Mouse (Mus musculus) embryonic facial prominence, embryonic 14.5 days (tissue): Measurements from ENCODE around the gene Tmem161b. TPM values are rescaled to one million over a fixed set of nuclear protein-coding genes. Genes with fewer than 3 reads are reported as not detected.

Experiments
- ATAC-seq: fragments of 200-750 bp; cut with Nextera tagmentation; 2 replicates; pipeline ENCODE4 v1.8.0; 2017; ENCODE audit warnings: low read depth, moderate number of reproducible peaks, moderate TSS enrichment
- DNase-seq: peaks from one replicate; pipeline ENCODE4 v3.0.0-alpha.2; 2015; ENCODE audit warnings: low spot score
- H3K27ac ChIP-seq: fragments of 300-500 bp; sonication (generic); replicated peaks from 2 replicates; pipeline ENCODE4 v1.5.1; 2014; ENCODE audit warnings: low read depth, mild to moderate bottlenecking, low read length, moderate library complexity
- H3K27me3 ChIP-seq: fragments of 300-500 bp; sonication (generic); replicated peaks from 2 replicates; pipeline ENCODE4 v1.6.1; 2014; ENCODE audit warnings: low read length; ENCODE audit not compliant: control insufficient read depth, insufficient read depth
- H3K36me3 ChIP-seq: fragments of 300-500 bp; sonication (generic); 2 replicates; pipeline ENCODE4 v1.6.1; 2014; ENCODE audit warnings: low read length, mixed read lengths; ENCODE audit not compliant: control insufficient read depth, insufficient read depth
- H3K4me1 ChIP-seq: fragments of 300-500 bp; sonication (generic); 2 replicates; pipeline ENCODE4 v1.6.1; 2014; ENCODE audit warnings: antibody characterized with exemption, low read length; ENCODE audit not compliant: control insufficient read depth, insufficient read depth
- H3K4me2 ChIP-seq: fragments of 300-500 bp; sonication (generic); 2 replicates; pipeline ENCODE4 v1.6.1; 2014; ENCODE audit warnings: low read depth, mild to moderate bottlenecking, low read length, moderate library complexity, mixed read lengths
- H3K4me3 ChIP-seq: fragments of 300-500 bp; sonication (generic); 2 replicates; pipeline ENCODE4 v1.5.1; 2014; ENCODE audit warnings: low read depth, mild to moderate bottlenecking, low read length
- H3K9ac ChIP-seq: fragments of 300-500 bp; sonication (generic); 2 replicates; pipeline ENCODE4 v1.6.1; 2014; ENCODE audit warnings: low read depth, mild to moderate bottlenecking, low read length, moderate library complexity, mixed read lengths
- H3K9me3 ChIP-seq: fragments of 300-500 bp; sonication (generic); 2 replicates; pipeline ENCODE4 v1.6.1; 2016; ENCODE audit warnings: low read length; ENCODE audit not compliant: control insufficient read depth
- WGBS: fragments of 180-500 bp; shearing (Covaris S2); extraction: QIAGEN DNeasy Blood & Tissue Kit; methylation state at CpG from one replicate; pipeline ENCODE4 v1.1.7; 2014; 5-methylcytosine and 5-hydroxymethylcytosine counted together
- microRNA-seq: library from miRNA; unstranded; fragments of <30 nt; microRNA quantifications from one replicate; pipeline ENCODE4, GENCODE M21; 2016; ENCODE audit warnings: borderline number of aligned reads
- polyA plus RNA-seq: library from polyadenylated mRNA; unstranded; fragments of >200 nt; fragmentation: Nextera tagmentation; extraction: Ambion mirVana; gene quantifications from 2 replicates; pipeline ENCODE4 v1.2.1, GENCODE M21; 2014

The Tmem161b gene
- polyA plus RNA-seq, 1 experiment from 2014 or later: 10.0 TPM

- Histone ChIP-seq H3K27ac (no peak overlapping the region; the same call in 1 of the 2 replicates), H3K4me1 (0 out of 2 replicates have a peak, but pooled peaks cover 3% of the 10 kb centered on the region), H3K36me3 (peaks cover 17% of the 10 kb centered on the region), H3K9me3 (no peaks in the 10 kb centered on the region), H3K4me2 (no peak overlapping the region), H3K4me3 (no peak overlapping the region), H3K9ac (no peak overlapping the region), H3K27me3 (no peaks in the 10 kb centered on the region)
- 27% methylated on average over 2 of the region's 2 CpGs for WGBS
- ATAC-seq: 0 out of 2 replicates have a peak, but pooled peaks have one; percentile 37
- DNase-seq: peak; percentile 16
These were observed 77.5 kb downstream of the Tmem161b start for GRCm38 (mm10) chr13:84299445-84300053.

GRCm38 (mm10) chr13:84343272-84343671 is 121.2 kb downstream of the Tmem161b start:
- no peak for DNase-seq
- Histone ChIP-seq H3K27me3 (peaks cover 56% of the 10 kb centered on the region), H3K36me3 (no peaks in the 10 kb centered on the region), H3K4me2 (no peak overlapping the region), H3K4me3 (no peak overlapping the region), H3K9ac (no peak overlapping the region), H3K27ac (no peak overlapping the region), H3K9me3 (no peaks in the 10 kb centered on the region), H3K4me1 (peaks cover 3% of the 10 kb centered on the region)
- no peak for ATAC-seq
- 10% methylated on average over 5 of the region's 5 CpGs for WGBS

DNA sequence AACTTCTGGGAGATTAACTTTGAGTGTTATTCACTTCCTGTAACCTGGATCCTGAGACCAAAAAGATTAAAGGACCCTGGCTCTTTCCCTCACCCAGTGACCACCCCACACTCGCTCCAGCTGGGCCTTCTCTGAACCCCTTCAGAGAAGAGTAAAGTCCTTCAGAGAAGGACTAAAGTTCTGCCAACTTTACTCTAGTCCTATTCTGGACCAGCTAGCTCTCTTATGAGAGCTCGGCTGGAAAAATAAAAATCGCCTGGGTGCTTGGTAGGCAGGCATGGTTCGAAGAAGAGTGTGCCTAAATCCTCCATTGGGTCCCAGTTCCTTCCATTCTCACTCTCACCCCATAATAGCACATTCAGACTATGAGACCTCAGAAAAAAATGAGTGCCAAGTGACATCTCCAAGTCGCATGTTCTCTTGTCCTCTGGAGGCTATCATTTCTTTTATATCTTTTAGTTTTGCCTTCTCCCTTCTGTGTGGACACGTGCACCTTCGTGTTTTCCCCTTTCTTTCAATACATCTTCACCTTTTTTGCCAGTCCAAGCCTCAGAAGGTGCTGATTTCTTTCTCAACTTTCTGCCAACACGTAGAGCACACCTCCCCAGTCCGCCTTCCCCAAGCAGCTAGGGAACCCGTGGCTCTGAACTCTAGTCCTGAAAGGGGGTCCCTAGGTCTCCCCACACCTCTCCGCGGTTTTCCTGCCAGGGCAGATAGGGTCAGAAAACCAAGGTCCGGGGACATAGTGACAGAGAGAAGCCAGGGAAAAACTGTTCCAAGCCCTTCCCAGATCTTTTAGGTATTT is 121.8 kb downstream of the Tmem161b start:
- H3K4me2 ChIP-seq: no peak overlapping the region
- H3K27me3 ChIP-seq: peaks cover 56% of the 10 kb centered on the region
- H3K4me1 ChIP-seq: peaks cover 3% of the 10 kb centered on the region
- no peak overlapping the region for H3K4me3 ChIP-seq
- no peak overlapping the region for H3K9ac ChIP-seq
- no peak for ATAC-seq
- no peaks in the 10 kb centered on the region for H3K9me3 ChIP-seq
- no peak overlapping the region for H3K27ac ChIP-seq
- DNase-seq: no peak
- no peaks in the 10 kb centered on the region for H3K36me3 ChIP-seq
- WGBS: 6% methylated on average over 13 of the region's 13 CpGs

DNA sequence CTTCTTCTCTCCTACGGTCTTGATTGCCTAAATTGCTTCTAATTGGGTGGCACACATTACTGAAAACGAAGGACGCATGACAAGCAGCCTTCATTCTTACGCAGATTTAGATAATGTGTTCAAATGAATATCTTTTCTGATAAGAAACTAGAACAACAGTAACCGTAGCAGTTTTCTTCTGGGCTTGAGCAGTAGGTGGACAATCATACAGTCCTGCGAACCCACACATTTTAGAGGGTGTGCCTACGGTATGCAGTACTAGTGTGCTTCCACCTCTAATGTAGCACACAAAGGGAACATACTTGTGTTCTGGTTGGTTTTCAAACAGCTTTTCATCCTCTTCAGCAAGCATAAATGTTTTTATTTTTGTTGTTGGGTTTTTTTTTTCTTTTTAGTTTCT is 122.6 kb downstream of the Tmem161b start:
- peaks cover 3% of the 10 kb centered on the region for H3K4me1 ChIP-seq
- no peak overlapping the region for H3K4me2 ChIP-seq
- ATAC-seq: no peak
- H3K27ac ChIP-seq: no peak overlapping the region
- no peak for DNase-seq
- 9% methylated on average over 7 of the region's 7 CpGs for WGBS
- peaks cover 57% of the 10 kb centered on the region for H3K27me3 ChIP-seq
- no peak overlapping the region for H3K4me3 ChIP-seq
- no peak overlapping the region for H3K9ac ChIP-seq
- H3K9me3 ChIP-seq: no peaks in the 10 kb centered on the region
- no peaks in the 10 kb centered on the region for H3K36me3 ChIP-seq

GRCm38 (mm10) chr13:84345114-84345513 is 123.0 kb downstream of the Tmem161b start:
- Histone ChIP-seq H3K4me3 (no peak overlapping the region), H3K27me3 (peaks cover 61% of the 10 kb centered on the region), H3K4me2 (no peak overlapping the region), H3K36me3 (no peaks in the 10 kb centered on the region), H3K9me3 (no peaks in the 10 kb centered on the region), H3K27ac (no peak overlapping the region), H3K9ac (no peak overlapping the region), H3K4me1 (peaks cover 3% of the 10 kb centered on the region)
- DNase-seq (no peak), ATAC-seq (no peak)
- 2% methylated on average over 8 of the region's 8 CpGs for WGBS

Small RNA genes within 50 kb of the gene (microRNA-seq; reads per million reads assigned to microRNA genes)
- gene Gm24331: not detected
